Mouse (Mus musculus): Measurements from ENCODE around the gene Meis3. TPM values are rescaled to one million over a fixed set of nuclear protein-coding genes. Genes with fewer than 3 reads are reported as not detected.

Meis3 gene
- total and polyA plus RNA-seq, 2 experiments from 2014 or later: 106 to 111 TPM

- 64% methylated on average over 7 of the region's 7 CpGs for WGBS
- no peaks in the 10 kb centered on the region for H3K27me3 ChIP-seq (ENCODE audit: insufficient read depth, low read length)
- no peak overlapping the region for H3K4me3 ChIP-seq (ENCODE audit: low read depth, low read length)
- ATAC-seq (ENCODE audit: low FRiP score): 0 out of 2 replicates have a peak, but pooled peaks have one; percentile 9
- no peaks in the 10 kb centered on the region for H3K9me3 ChIP-seq (ENCODE audit: low read length)
- no peaks in the 10 kb centered on the region for H3K36me3 ChIP-seq (ENCODE audit: insufficient read depth, low read length)
- no peak overlapping the region for H3K9ac ChIP-seq (replicated peaks; ENCODE audit: low read length, poor library complexity, severe bottlenecking)
- no peak overlapping the region for H3K4me2 ChIP-seq (ENCODE audit: low read depth, low read length, poor library complexity, severe bottlenecking)
- H3K27ac ChIP-seq (ENCODE audit: low read depth, low read length): no peak overlapping the region
- H3K4me1 ChIP-seq (ENCODE audit: insufficient read depth, low read length): no peaks in the 10 kb centered on the region
- no peak for DNase-seq (ENCODE audit: low spot score)
- no peak for TF ChIP-seq CTCF (IDR thresholded peaks at IDR 0.05)
Observed at GRCm38 (mm10) chr7:16162036-16162435, 12.9 kb upstream of the Meis3 start.

DNA sequence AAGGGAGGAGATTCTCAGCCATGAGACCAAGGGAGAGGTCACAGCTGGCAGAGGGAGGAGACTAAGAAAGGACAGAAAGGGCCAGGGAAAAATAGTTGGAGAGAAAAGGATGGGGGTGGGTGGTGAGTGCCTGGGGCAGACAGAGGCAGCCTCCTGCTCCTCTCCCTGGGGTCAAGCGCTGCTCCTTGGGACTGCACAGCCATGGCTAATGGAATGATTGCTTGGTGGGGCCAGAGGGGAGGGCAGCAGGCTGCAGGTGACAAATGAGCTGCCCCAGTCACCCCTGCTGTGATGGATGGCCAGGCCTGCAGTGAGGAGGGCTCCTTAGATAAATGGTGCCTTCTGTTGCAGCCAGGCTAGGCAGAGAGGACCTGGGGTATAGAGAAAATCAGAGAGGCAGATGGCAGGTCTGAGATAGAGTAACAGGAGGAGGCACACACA lies 2.7 kb upstream of the Meis3 start:
- Histone ChIP-seq H3K27ac (ENCODE audit: low read depth, low read length) (no peak overlapping the region), H3K4me2 (ENCODE audit: low read depth, low read length, poor library complexity, severe bottlenecking) (no peak overlapping the region), H3K4me1 (ENCODE audit: insufficient read depth, low read length) (peaks cover 7% of the 10 kb centered on the region; the same call in 1 of the 2 replicates), H3K4me3 (ENCODE audit: low read depth, low read length) (no peak overlapping the region), H3K36me3 (ENCODE audit: insufficient read depth, low read length) (no peaks in the 10 kb centered on the region), H3K9ac (replicated peaks; ENCODE audit: low read length, poor library complexity, severe bottlenecking) (0 out of 2 replicates have a peak overlapping the region, but pooled peaks have one; percentile 24), H3K27me3 (ENCODE audit: insufficient read depth, low read length) (no peaks in the 10 kb centered on the region), H3K9me3 (ENCODE audit: low read length) (no peaks in the 10 kb centered on the region)
- ATAC-seq (ENCODE audit: low FRiP score) (no peak), DNase-seq (ENCODE audit: low spot score) (peak; percentile 38)
- TF ChIP-seq CTCF (IDR thresholded peaks at IDR 0.05): no peak
- 13% methylated on average over 1 of the region's 1 CpGs for WGBS

GRCm38 (mm10) chr7:16172586-16173140 lies 2.2 kb upstream of the Meis3 start:
- Histone ChIP-seq H3K4me1 (ENCODE audit: insufficient read depth, low read length) (peaks cover 7% of the 10 kb centered on the region; the same call in 1 of the 2 replicates), H3K4me3 (ENCODE audit: low read depth, low read length) (no peak overlapping the region), H3K36me3 (ENCODE audit: insufficient read depth, low read length) (peaks cover 1% of the 10 kb centered on the region; the same call in 1 of the 2 replicates), H3K27ac (ENCODE audit: low read depth, low read length) (no peak overlapping the region), H3K9ac (replicated peaks; ENCODE audit: low read length, poor library complexity, severe bottlenecking) (no peak overlapping the region; the same call in 1 of the 2 replicates), H3K27me3 (ENCODE audit: insufficient read depth, low read length) (no peaks in the 10 kb centered on the region), H3K9me3 (ENCODE audit: low read length) (no peaks in the 10 kb centered on the region), H3K4me2 (ENCODE audit: low read depth, low read length, poor library complexity, severe bottlenecking) (no peak overlapping the region)
- ATAC-seq (ENCODE audit: low FRiP score) (no peak), DNase-seq (ENCODE audit: low spot score) (no peak)
- 50% methylated on average over 1 of the region's 1 CpGs for WGBS
- TF ChIP-seq CTCF (IDR thresholded peaks at IDR 0.05): no peak

- H3K9ac ChIP-seq (replicated peaks; ENCODE audit: low read length, poor library complexity, severe bottlenecking): peak overlapping the region; percentile 33; the same call in 1 of the 2 replicates
- H3K4me3 ChIP-seq (ENCODE audit: low read depth, low read length): no peak overlapping the region
- DNase-seq (ENCODE audit: low spot score) (no peak), ATAC-seq (ENCODE audit: low FRiP score) (no peak)
- no peaks in the 10 kb centered on the region for H3K27me3 ChIP-seq (ENCODE audit: insufficient read depth, low read length)
- 42% methylated on average over 5 of the region's 5 CpGs for WGBS
- no peak for TF ChIP-seq CTCF (IDR thresholded peaks at IDR 0.05)
- peaks cover 6% of the 10 kb centered on the region; the same call in 1 of the 2 replicates for H3K36me3 ChIP-seq (ENCODE audit: insufficient read depth, low read length)
- H3K4me1 ChIP-seq (ENCODE audit: insufficient read depth, low read length): peaks cover 7% of the 10 kb centered on the region; the same call in 1 of the 2 replicates
- no peak overlapping the region for H3K4me2 ChIP-seq (ENCODE audit: low read depth, low read length, poor library complexity, severe bottlenecking)
- no peak overlapping the region for H3K27ac ChIP-seq (ENCODE audit: low read depth, low read length)
- no peaks in the 10 kb centered on the region for H3K9me3 ChIP-seq (ENCODE audit: low read length)
Observed at GRCm38 (mm10) chr7:16173146-16173545, 1.7 kb upstream of the Meis3 start.

DNA sequence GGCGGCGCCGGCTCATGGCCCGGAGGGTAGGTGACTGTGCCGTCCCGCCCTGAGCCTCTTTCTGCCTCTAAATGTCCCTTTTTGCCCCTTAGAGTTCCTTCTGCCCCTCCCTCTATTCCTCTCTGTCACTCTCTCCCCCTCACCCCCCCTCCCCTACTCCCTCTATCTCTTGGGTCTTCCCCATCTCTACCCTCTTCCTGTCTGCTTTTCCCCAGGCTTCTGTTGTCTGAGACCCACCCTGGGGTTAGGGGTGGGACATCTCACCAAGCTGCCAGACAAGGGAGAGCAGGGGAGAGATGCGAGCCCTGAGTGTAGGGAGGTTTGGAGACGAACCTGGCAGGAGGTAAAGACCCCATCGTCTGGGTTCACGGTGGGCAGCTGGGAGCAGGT lies 647 bp downstream of the Meis3 start:
- WGBS: 0% methylated on average over 8 of the region's 10 CpGs
- no peak for DNase-seq (ENCODE audit: low spot score)
- peaks cover 22% of the 10 kb centered on the region for H3K36me3 ChIP-seq (ENCODE audit: insufficient read depth, low read length)
- no peak for TF ChIP-seq CTCF (IDR thresholded peaks at IDR 0.05)
- H3K9me3 ChIP-seq (ENCODE audit: low read length): no peaks in the 10 kb centered on the region
- H3K4me2 ChIP-seq (ENCODE audit: low read depth, low read length, poor library complexity, severe bottlenecking): peak overlapping the region; percentile 85
- peak overlapping the region; percentile 82 for H3K4me3 ChIP-seq (ENCODE audit: low read depth, low read length)
- peak; percentile 38 for ATAC-seq (ENCODE audit: low FRiP score)
- H3K9ac ChIP-seq (replicated peaks; ENCODE audit: low read length, poor library complexity, severe bottlenecking): peak overlapping the region; percentile 86
- no peaks in the 10 kb centered on the region for H3K27me3 ChIP-seq (ENCODE audit: insufficient read depth, low read length)
- peaks cover 7% of the 10 kb centered on the region; the same call in 1 of the 2 replicates for H3K4me1 ChIP-seq (ENCODE audit: insufficient read depth, low read length)
- peak overlapping the region; percentile 78 for H3K27ac ChIP-seq (ENCODE audit: low read depth, low read length)

DNA sequence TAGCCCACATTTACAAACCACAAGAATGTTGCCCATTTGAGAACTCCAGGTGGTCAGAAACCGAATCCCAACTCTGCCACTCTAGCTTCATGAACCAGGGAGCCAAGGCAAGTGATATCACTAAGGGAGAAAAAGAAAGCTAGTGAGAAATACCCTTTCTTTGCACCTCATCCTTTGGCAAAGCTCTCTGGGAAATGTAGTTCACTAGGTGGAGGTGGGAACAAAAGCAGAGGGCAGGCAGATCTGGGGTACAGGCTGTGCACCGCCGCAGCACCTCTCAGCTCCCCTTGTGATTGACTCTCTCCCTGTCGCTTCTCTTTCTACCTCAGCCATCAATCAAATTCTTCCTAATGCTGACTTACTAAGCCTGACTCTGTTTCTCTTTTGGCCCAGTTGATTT lies 3.2 kb downstream of the Meis3 start:
- H3K4me2 ChIP-seq (ENCODE audit: low read depth, low read length, poor library complexity, severe bottlenecking): no peak overlapping the region
- H3K27me3 ChIP-seq (ENCODE audit: insufficient read depth, low read length): no peaks in the 10 kb centered on the region
- 70% methylated on average over 4 of the region's 4 CpGs for WGBS
- DNase-seq (ENCODE audit: low spot score) (no peak), ATAC-seq (ENCODE audit: low FRiP score) (no peak)
- no peak overlapping the region for H3K4me3 ChIP-seq (ENCODE audit: low read depth, low read length)
- no peak overlapping the region for H3K9ac ChIP-seq (replicated peaks; ENCODE audit: low read length, poor library complexity, severe bottlenecking)
- H3K4me1 ChIP-seq (ENCODE audit: insufficient read depth, low read length): peaks cover 7% of the 10 kb centered on the region; the same call in 1 of the 2 replicates
- no peak overlapping the region for H3K27ac ChIP-seq (ENCODE audit: low read depth, low read length)
- H3K36me3 ChIP-seq (ENCODE audit: insufficient read depth, low read length): peaks cover 31% of the 10 kb centered on the region
- no peaks in the 10 kb centered on the region for H3K9me3 ChIP-seq (ENCODE audit: low read length)
- TF ChIP-seq CTCF (IDR thresholded peaks at IDR 0.05): no peak

All from midbrain, postnatal 0 days (tissue).